Mouse (Mus musculus) liver, adult 2 months (tissue): ENCODE measurements at regions not wholly inside any gene's neighbourhood (a gene's known extent, or its start where the extent isn't known, plus 50 kb on each side); places are given as distances from the start of the nearest gene placed in this dataset.

ENCODE experiments used
- CTCF ChIP-seq: fragments of 200-500 bp; IDR thresholded peaks from 2 replicates; pipeline ENCODE4 v1.5.1; 2011; ENCODE audit warnings: low read depth, low read length, control low read depth
- POLR2A ChIP-seq: fragments of 200-500 bp; IDR thresholded peaks from 2 replicates; pipeline ENCODE4 v1.6.1; 2011; ENCODE audit warnings: low read length, control low read depth; ENCODE audit not compliant: insufficient read depth; ENCODE audit errors: extremely low read depth

DNA sequence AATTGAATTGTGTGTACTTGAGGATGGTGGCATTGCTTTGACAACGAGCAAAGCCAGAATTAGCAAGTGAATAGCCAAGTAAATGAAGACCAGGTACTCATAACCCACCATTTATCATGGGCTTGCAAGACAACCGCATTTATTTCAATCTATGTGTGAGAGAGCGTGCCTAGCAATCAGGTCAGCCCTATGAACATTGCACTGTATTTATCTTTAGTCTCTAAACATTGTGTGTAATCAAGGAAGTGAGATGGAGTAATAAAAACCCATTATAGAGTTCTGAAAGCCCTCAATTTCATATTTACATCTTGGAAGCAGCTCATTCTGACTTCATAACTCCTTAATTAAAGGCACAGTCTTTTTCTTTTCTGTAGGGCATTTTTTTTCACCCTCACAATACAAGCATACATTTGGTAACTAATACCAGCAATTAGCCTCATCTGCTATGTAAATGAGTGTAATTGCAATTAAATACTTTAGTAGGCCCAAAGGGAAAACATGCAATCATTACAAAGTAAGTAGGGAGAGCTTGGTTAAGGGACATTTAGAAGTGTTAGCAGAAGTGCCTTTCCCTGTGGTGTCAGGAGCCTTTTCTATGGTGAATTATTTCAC, 150.8 kb upstream of the Dph6 start:
- TF ChIP-seq CTCF (no peak), POLR2A (no peak)
